Mouse (Mus musculus) heart, postnatal 0 days (tissue): ENCODE results near the gene Raf1. TPM values are rescaled to one million over a fixed set of nuclear protein-coding genes. Genes with fewer than 3 reads are reported as not detected.

Source experiments
- ATAC-seq: fragments of 200-750 bp; cut with Nextera tagmentation; 2 replicates; pipeline ENCODE4 v1.8.0; 2017; ENCODE audit warnings: low read depth, moderate number of reproducible peaks, moderate library complexity; ENCODE audit not compliant: insufficient read depth
- DNase-seq: peaks from one replicate; pipeline ENCODE4 v3.0.0-alpha.2; 2016; ENCODE audit warnings: low spot score
- H3K27ac ChIP-seq: fragments of 300-500 bp; sonication (generic); 2 replicates; pipeline ENCODE4 v1.5.1; 2014; ENCODE audit warnings: low read depth, mild to moderate bottlenecking
- H3K27me3 ChIP-seq: fragments of 300-500 bp; sonication (generic); 2 replicates; pipeline ENCODE4 v1.6.1; 2014; ENCODE audit warnings: low read length, mixed read lengths; ENCODE audit not compliant: control insufficient read depth, insufficient read depth
- H3K36me3 ChIP-seq: fragments of 300-500 bp; sonication (generic); replicated peaks from 2 replicates; pipeline ENCODE4 v1.6.1; 2014; ENCODE audit warnings: low read length, mixed read lengths; ENCODE audit not compliant: control insufficient read depth, insufficient read depth
- H3K4me1 ChIP-seq: fragments of 300-500 bp; sonication (generic); 2 replicates; pipeline ENCODE4 v1.6.1; 2014; ENCODE audit warnings: antibody characterized with exemption; ENCODE audit not compliant: control insufficient read depth, insufficient read depth
- H3K4me2 ChIP-seq: fragments of 300-500 bp; sonication (generic); 2 replicates; pipeline ENCODE4 v1.6.1; 2014; ENCODE audit warnings: low read depth, mild to moderate bottlenecking, low read length, moderate library complexity
- H3K4me3 ChIP-seq: fragments of 300-500 bp; sonication (generic); 2 replicates; pipeline ENCODE4 v1.5.1; 2014; ENCODE audit warnings: low read depth, low read length
- H3K9ac ChIP-seq: fragments of 300-500 bp; sonication (generic); replicated peaks from 2 replicates; pipeline ENCODE4 v1.6.1; 2014; ENCODE audit warnings: low read depth, low read length, mixed read lengths
- H3K9me3 ChIP-seq: fragments of 300-500 bp; sonication (generic); replicated peaks from 2 replicates; pipeline ENCODE4 v1.6.1; 2016; ENCODE audit warnings: low read length; ENCODE audit not compliant: control insufficient read depth
- CTCF ChIP-seq: IDR thresholded peaks from 2 replicates; pipeline ENCODE4 v1.5.1; 2016; ENCODE audit warnings: antibody characterized with exemption, control low read depth, low read depth
- EP300 ChIP-seq: IDR thresholded peaks from 2 replicates; pipeline ENCODE4 v1.6.1; 2016; ENCODE audit warnings: antibody characterized with exemption, low read depth
- WGBS: fragments of 180-500 bp; shearing (Covaris S2); extraction: QIAGEN DNeasy Blood & Tissue Kit; methylation state at CpG from one replicate; pipeline ENCODE4 v1.1.7; 2014; 5-methylcytosine and 5-hydroxymethylcytosine counted together
- polyA plus RNA-seq: library from polyadenylated mRNA; unstranded; fragments of >200 nt; fragmentation: Nextera tagmentation; extraction: Ambion mirVana; gene quantifications from 2 replicates; pipeline ENCODE4 v1.2.1, GENCODE M21; 2015
- total RNA-seq: library from RNA; depleted of rRNA; stranded (reverse); fragments of >200 nt; gene quantifications from 2 replicates; pipeline ENCODE4 v1.2.3, GENCODE M21; 2014; ENCODE audit warnings: low replicate concordance

The Raf1 gene
- total and polyA plus RNA-seq, 2 experiments from 2014 or later, result 72.3 to 182 TPM

GRCm38 (mm10) chr6:115631056-115631795, 45.2 kb downstream of the Raf1 start:
- peaks cover 90% of the 10 kb centered on the region for H3K36me3 ChIP-seq
- no peak overlapping the region for H3K27ac ChIP-seq
- no peak overlapping the region for H3K4me2 ChIP-seq
- ATAC-seq (no peak), DNase-seq (peak; percentile 3)
- no peaks in the 10 kb centered on the region for H3K4me1 ChIP-seq
- no peak overlapping the region for H3K9ac ChIP-seq
- 76% methylated on average over 3 of the region's 3 CpGs for WGBS
- no peaks in the 10 kb centered on the region for H3K9me3 ChIP-seq
- no peak for TF ChIP-seq CTCF
- H3K27me3 ChIP-seq, result no peaks in the 10 kb centered on the region
- no peak overlapping the region for H3K4me3 ChIP-seq

- H3K9ac ChIP-seq, result no peak overlapping the region
- TF ChIP-seq CTCF (no peak), EP300 (no peak)
- H3K27ac ChIP-seq, result no peak overlapping the region
- no peaks in the 10 kb centered on the region for H3K4me1 ChIP-seq
- H3K4me3 ChIP-seq, result no peak overlapping the region
- H3K27me3 ChIP-seq, result no peaks in the 10 kb centered on the region
- DNase-seq, result peak; percentile 1
- no peak for ATAC-seq
- no peak overlapping the region for H3K4me2 ChIP-seq
- H3K36me3 ChIP-seq, result peaks cover 94% of the 10 kb centered on the region
- H3K9me3 ChIP-seq, result no peaks in the 10 kb centered on the region
- WGBS, result 88% methylated on average over 5 of the region's 5 CpGs
Measured at GRCm38 (mm10) chr6:115626121-115626520, 50.3 kb downstream of the Raf1 start.

GRCm38 (mm10) chr6:115620942-115621341, 55.5 kb downstream of the Raf1 start:
- DNase-seq, result no peak
- H3K27me3 ChIP-seq, result no peaks in the 10 kb centered on the region
- ATAC-seq, result no peak
- no peak overlapping the region for H3K9ac ChIP-seq
- H3K27ac ChIP-seq, result no peak overlapping the region
- TF ChIP-seq EP300 (no peak), CTCF (no peak)
- no peak overlapping the region for H3K4me3 ChIP-seq
- H3K4me1 ChIP-seq, result no peaks in the 10 kb centered on the region
- no peak overlapping the region for H3K4me2 ChIP-seq
- H3K36me3 ChIP-seq, result peaks cover 99% of the 10 kb centered on the region
- WGBS, result 85% methylated on average over 1 of the region's 1 CpGs
- no peaks in the 10 kb centered on the region for H3K9me3 ChIP-seq

GRCm38 (mm10) chr6:115619818-115620217, 56.6 kb downstream of the Raf1 start:
- WGBS, result 70% methylated on average over 10 of the region's 10 CpGs
- DNase-seq, result no peak
- H3K27me3 ChIP-seq, result no peaks in the 10 kb centered on the region
- TF ChIP-seq CTCF (no peak), EP300 (no peak)
- no peak overlapping the region for H3K4me2 ChIP-seq
- H3K4me1 ChIP-seq, result no peaks in the 10 kb centered on the region
- no peak overlapping the region for H3K27ac ChIP-seq
- H3K9ac ChIP-seq, result no peak overlapping the region
- ATAC-seq, result peak; percentile 27; the same call in 1 of the 2 replicates
- no peak overlapping the region for H3K4me3 ChIP-seq
- peaks cover 99% of the 10 kb centered on the region for H3K36me3 ChIP-seq
- no peaks in the 10 kb centered on the region for H3K9me3 ChIP-seq

- no peak overlapping the region for H3K4me2 ChIP-seq
- no peak overlapping the region for H3K4me3 ChIP-seq
- no peak for ATAC-seq
- DNase-seq, result no peak
- H3K27ac ChIP-seq, result no peak overlapping the region
- no peaks in the 10 kb centered on the region for H3K9me3 ChIP-seq
- H3K27me3 ChIP-seq, result no peaks in the 10 kb centered on the region
- 76% methylated on average over 3 of the region's 3 CpGs for WGBS
- TF ChIP-seq EP300 (no peak), CTCF (no peak)
- no peaks in the 10 kb centered on the region for H3K4me1 ChIP-seq
- H3K9ac ChIP-seq, result no peak overlapping the region
- H3K36me3 ChIP-seq, result peaks cover 91% of the 10 kb centered on the region
Measured at GRCm38 (mm10) chr6:115615983-115616382, 60.5 kb downstream of the Raf1 start.

GRCm38 (mm10) chr6:115613793-115614192, 62.6 kb downstream of the Raf1 start:
- peaks cover 87% of the 10 kb centered on the region for H3K36me3 ChIP-seq
- H3K4me1 ChIP-seq, result no peaks in the 10 kb centered on the region
- TF ChIP-seq CTCF (no peak), EP300 (no peak)
- ATAC-seq (no peak), DNase-seq (no peak)
- H3K4me3 ChIP-seq, result no peak overlapping the region
- no peaks in the 10 kb centered on the region for H3K27me3 ChIP-seq
- no peak overlapping the region for H3K9ac ChIP-seq
- H3K27ac ChIP-seq, result no peak overlapping the region
- no peak overlapping the region for H3K4me2 ChIP-seq
- no peaks in the 10 kb centered on the region for H3K9me3 ChIP-seq
